Mouse (Mus musculus) G1E (cell line): Measurements from ENCODE around the gene Srsf5.

Experiments used
- CTCF ChIP-seq: IDR thresholded peaks from 2 replicates; pipeline ENCODE4 v1.5.1; 2012; ENCODE audit warnings: low read depth, low read length, inconsistent platforms, mixed read lengths
- POLR2AphosphoS5 ChIP-seq: IDR thresholded peaks from 2 replicates; pipeline ENCODE4 v1.6.1; 2012; ENCODE audit warnings: low read depth, low read length, inconsistent platforms; ENCODE audit not compliant: insufficient replicate concordance

- TF ChIP-seq CTCF, result no peak
- TF ChIP-seq POLR2AphosphoS5, result no peak
Measured at GRCm38 (mm10) chr12:80944204-80944603, 1.1 kb upstream of the Srsf5 start.
